Mouse (Mus musculus): ENCODE measurements around the gene Dbp.
"Not testable (repeated sequence)": the region's sequence is repeated elsewhere in the genome, so short reads cannot be mapped to it uniquely, and the experiment has no call there.

Gene Dbp

GRCm38 (mm10) chr7:45704730-45705442 lies at the start of gene Dbp:
TSS of gene Dbp (plus strand) at chr7:45705088.
- peak; percentile 99 for DNase-seq (ENCODE audit: extremely low read depth, low read depth, low spot score)

- no peak for DNase-seq (ENCODE audit: extremely low read depth, low read depth, low spot score)
Observed at GRCm38 (mm10) chr7:45660746-45661478, 44.0 kb upstream of the Dbp start.

- not testable (repeated sequence) for DNase-seq (ENCODE audit: extremely low read depth, low read depth, low spot score)
Observed at GRCm38 (mm10) chr7:45661702-45662101, 43.2 kb upstream of the Dbp start.

- DNase-seq (ENCODE audit: extremely low read depth, low read depth, low spot score): no peak
Observed at GRCm38 (mm10) chr7:45665303-45666138, 39.4 kb upstream of the Dbp start.

GRCm38 (mm10) chr7:45666161-45666560 lies 38.7 kb upstream of the Dbp start, which contains the start of gene Fut2:
TSS of gene Fut2 (minus strand) at chr7:45666394.
- no peak for DNase-seq (ENCODE audit: extremely low read depth, low read depth, low spot score)

- no peak for DNase-seq (ENCODE audit: extremely low read depth, low read depth, low spot score)
Observed at GRCm38 (mm10) chr7:45667761-45668160, 37.1 kb upstream of the Dbp start.

DNA sequence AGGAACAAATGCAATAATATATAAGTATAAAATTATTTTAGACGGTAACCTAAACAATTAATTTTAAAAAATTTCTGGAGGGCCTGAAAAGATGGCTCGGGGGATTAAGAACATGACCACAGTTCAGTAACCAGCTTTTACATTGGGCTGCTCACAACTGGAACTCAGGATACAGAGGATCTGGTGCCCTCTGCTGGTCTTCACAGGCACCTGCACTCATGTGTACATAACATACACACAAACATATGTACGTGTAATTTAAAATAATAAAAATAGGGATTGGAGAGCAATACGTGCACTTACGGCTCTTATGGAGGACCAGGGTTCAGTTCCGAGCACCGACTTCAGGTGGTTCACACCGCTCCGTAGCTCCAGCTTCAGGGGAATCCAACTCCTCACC lies 36.0 kb upstream of the Dbp start:
- no peak for DNase-seq (ENCODE audit: extremely low read depth, low read depth, low spot score)

DNA sequence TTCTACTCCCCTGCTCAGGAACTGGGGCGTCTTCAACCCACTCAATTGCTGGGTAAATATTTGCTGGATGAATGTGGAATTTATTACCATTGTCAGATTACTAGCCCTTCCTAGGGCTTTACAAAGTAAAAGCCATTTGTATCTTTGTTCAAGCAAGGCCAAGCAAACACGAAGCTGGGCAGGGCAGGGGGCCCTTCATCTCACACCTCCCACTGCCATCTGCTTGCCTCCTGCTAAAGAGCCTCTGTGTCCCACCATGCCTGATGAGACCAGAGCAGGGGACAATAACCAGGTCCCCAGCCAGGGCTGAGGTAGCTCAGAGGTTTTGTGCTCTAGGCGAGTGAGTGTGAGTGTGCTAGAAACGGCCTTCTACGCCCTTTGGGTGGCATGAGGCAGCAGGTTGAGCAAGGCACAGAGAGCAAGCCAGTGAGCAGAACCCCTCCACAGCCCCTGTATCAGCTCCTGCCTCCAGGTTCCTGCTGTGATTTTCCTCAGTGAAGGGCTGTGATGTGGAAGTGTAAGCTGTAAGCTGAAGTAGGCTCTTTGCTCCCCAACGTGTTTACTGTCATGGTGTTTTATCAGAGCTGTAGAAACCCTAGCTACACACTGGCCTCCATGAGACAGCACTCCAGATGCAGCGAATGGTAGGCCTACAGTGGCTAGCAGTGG lies 27.1 kb upstream of the Dbp start:
- DNase-seq (ENCODE audit: extremely low read depth, low read depth, low spot score): no peak

DNA sequence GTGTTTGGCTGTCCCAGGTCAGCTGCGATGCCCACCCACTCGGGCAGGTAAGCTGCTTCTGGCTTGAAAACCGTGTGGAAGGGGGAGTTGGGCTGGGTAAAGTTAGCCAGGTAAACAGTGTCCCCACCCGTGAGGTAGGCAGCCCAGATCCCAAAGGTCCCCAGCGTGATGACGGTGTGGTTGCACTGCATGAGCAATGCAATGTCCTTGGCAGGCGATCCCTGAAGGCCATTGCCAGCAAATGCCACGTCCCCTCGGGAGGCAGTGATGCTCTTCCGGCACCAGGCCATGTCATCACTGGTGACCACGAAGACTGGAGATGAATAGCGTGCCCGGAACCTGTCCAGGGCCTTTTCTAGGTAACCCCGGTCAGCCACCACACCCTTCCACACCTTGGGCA lies 26.4 kb upstream of the Dbp start:
- no peak for DNase-seq (ENCODE audit: extremely low read depth, low read depth, low spot score)

DNA sequence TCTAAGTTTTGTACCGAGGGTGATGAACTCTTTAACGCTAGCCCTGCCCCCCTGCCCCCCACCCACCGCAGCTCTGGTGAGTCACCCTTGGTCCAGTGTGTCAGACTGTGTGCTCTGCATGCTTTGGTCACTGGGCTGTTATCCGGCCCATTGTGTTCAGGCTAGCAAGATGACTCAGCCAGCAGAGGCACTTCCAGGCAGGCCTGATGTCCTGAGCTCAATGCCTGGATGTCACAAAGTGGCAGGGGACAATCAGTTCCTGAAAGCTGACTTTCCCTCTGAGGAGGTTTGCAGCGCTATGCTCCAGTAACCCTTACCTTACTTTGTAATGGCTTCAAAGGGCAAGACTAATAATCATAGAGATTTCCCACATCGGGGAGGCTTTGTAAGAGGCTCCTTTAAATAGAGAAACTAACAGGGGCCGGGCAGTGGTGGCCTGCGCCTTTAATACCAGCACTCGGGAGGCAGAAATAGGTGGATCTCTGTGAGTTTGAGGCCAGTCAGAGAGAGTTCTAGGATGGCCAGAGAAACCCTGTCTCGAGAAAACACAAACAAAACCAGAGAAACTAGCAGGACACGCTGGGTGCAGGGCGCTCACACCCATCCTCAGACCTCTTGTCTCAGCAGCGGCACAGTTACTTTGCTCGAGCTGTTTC lies 24.8 kb upstream of the Dbp start:
- DNase-seq (ENCODE audit: extremely low read depth, low read depth, low spot score): no peak

DNA sequence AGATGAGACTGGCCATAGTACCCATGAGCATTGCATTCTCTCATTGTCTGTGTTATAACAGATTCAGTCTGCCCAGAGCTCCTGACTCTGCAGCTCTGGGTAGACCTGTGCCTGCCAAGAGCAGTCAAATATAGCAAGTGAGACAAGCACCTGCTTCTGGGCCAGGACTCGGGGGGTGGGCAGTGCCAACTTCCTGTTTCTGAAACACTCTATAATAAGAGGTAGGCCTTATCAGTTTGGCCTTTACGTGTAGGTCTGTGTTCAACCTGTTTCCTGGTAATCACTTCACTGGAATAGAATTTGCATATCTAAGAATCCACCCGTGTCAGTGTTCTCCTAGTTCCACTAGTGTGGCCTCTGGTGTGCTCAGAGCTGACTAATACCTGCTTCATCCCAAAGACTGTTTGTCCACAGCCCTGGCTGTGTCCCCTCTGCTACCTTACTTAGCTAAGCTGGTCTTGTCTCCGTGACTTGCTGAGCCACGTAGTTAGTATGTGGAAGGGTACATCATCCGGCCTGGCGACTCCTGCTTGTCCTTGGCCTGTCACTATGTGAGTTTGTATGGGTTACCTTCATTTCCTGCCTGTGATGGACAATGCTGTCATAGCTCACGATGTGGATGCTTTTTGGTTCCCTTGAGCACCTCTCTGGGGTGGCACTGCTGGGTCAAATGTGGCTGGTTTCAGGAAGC lies 23.7 kb upstream of the Dbp start:
- no peak for DNase-seq (ENCODE audit: extremely low read depth, low read depth, low spot score)

DNA sequence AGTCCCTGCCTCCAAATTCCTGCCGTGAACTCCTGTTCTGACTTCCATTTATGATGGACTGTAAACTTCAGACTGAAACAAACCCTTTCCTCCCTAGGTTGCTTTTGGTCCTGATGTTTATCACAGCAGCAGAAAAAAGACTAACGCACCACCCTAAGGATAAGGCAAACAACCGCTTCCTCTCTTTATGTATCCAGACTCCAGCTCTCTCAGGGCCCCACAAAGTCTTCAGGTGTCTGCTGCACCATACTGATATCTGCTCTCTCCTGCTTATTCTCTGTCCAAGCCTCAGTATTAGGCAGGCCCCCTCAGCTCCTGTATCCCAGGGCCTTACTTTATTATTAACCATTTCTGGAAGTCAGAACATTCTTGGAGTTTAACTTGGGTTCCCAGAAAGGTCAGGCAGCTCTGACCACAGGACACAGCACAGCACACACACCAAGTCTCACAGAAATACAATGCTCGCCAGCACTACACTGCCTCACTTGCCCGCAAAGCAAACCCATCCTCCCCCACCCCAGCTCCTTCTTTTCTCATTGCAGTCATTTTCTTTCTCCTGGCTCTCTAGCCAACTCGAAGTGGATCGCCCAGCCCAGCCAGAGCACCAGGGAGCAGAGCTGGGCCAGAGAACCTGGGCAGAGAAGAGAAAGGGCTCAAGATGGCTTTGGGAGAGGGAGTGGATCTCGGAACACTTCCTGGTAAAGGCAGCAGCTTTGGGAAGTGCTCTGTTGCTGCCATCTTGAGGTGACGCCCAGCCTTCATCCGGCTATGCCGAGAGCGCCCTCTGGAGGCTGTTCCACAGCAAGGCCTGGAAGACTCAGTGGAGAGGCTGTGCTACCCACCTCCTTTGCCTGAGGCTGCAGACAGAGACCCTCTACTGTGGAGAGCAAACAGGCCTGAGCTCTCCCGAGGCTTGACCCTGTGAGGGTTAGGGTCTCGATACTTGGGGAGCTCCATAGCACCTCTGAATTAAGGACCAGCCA lies 22.5 kb upstream of the Dbp start:
- DNase-seq (ENCODE audit: extremely low read depth, low read depth, low spot score): no peak

DNA sequence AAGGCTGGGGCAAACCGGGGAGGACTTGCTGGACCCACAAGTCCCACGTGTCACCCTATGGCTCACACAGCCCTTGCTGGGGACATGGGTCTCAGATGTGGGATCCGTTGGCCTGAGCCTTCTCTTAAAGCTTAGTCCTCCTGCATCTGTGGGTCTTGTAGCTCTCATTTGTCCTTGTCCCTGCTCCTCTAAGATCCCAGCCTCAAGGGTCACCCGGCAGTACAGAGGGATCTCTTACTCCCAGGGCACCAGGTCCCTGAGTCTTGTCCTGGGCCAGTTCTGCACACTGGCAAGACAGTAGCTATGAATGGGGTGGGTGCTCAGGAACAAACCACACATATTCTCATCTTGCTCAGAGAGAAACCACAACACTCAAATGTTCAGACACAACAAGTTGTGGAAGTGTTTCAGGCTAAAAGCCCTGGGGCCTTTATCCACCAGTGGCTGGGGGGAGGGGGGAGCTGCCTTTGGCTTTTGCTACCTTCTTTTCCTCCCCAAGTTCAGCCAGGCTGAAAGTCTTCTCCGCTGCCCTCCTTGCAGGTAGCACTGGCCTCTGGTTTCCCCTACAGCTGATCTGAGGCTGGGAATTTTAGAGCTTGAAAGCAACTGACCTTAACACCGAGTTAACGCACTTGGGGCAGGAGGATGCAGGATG lies 21.4 kb upstream of the Dbp start, which contains the start of gene Ntn5:
Gene Ntn5, plus strand, starts transcription at position 627 of the 655 bp plus-strand sequence.
- no peak for DNase-seq (ENCODE audit: extremely low read depth, low read depth, low spot score)

DNA sequence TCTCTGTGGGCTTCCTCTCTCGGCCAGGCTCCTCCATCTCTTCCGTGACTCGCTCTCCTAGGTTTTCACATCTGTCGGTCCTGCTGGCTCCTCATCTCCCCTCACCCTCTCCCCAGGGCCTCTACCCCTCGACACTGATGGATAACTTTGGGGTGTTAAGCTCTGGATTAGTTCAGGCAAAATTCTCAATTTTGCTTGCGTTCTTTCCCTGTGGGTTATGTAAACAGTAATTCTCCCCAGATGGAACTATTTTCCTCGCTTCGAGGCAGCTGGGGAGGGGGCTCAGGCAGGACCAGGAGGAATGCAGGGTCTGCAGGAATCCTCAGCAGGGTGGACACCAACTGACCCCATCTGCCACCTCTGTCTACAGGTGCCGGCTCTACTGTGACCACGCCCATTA lies 19.1 kb upstream of the Dbp start:
- no peak for DNase-seq (ENCODE audit: extremely low read depth, low read depth, low spot score)

- no peak for DNase-seq (ENCODE audit: extremely low read depth, low read depth, low spot score)
Observed at GRCm38 (mm10) chr7:45686841-45687240, 18.0 kb upstream of the Dbp start.

DNA sequence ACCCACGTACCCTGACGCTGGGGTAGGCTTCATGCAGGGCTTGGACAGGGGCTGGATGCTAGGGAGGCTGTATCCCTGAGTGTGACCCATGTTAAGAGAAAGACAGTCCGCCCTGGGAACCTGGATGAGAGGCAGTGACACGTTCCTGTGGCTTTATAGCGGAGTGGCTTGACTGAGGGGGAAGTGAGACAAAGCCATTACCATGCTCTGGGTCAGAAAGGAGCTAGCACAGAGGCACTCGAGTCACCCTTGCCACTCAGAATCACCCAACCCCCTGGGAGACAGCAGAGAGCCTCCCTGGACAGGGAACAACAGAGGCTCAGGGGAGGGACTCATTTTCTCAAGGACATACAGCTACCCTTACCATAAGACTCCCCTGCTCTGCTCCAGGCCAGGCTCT lies 15.8 kb upstream of the Dbp start:
- no peak for DNase-seq (ENCODE audit: extremely low read depth, low read depth, low spot score)

DNA sequence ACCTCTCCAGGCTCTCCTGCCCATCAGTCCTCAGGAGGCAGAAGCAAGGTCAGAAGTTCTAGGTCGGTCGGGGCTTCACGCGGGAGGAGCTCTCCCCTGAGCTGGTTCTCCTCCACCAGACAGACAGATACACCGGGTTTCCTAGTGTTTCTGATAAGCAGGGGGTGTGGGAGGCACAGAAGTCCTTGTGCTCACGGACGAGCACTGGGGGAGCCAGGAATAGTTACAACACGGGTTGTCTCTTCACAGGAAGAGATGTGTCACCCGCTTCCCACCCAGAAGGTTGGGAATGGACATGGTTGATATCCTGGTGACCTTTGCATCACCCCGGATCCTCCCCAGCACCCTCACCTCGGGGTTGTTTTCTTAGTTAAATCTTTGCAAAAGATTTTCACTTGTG lies 15.1 kb upstream of the Dbp start:
- no peak for DNase-seq (ENCODE audit: extremely low read depth, low read depth, low spot score)

- no peak for DNase-seq (ENCODE audit: extremely low read depth, low read depth, low spot score)
Observed at GRCm38 (mm10) chr7:45692364-45692763, 12.5 kb upstream of the Dbp start.
